Mouse (Mus musculus): ENCODE data around the gene Slc20a1.

GRCm38 (mm10) chr2:129150386-129150785 lies 48.2 kb upstream of the Slc20a1 start:
- TF ChIP-seq CTCF (IDR thresholded peaks at IDR 0.05; ENCODE audit: borderline replicate concordance, insufficient read depth, low read depth, low read length): no peak
- no peak for TF ChIP-seq POLR2A (IDR thresholded peaks at IDR 0.05; ENCODE audit: borderline replicate concordance, insufficient read depth, low read length)
